In genomic region chr1:161798866-161799265, GRCm38 (mm10) we compare ENCODE assay signal across 22 mouse cellular contexts. TPM values are rescaled to one million over a fixed set of nuclear protein-coding genes. Genes with fewer than 3 reads are reported as not detected.
DNase-seq lines count a peak whose midpoint lies in the region; ATAC-seq and TF ChIP-seq lines count a peak whose summit lies in the region.
"Had no signal": no experiment of that assay in that cellular context is flagged by ENCODE, and none has a peak within 500 bp of the region (broad histone marks: within the 10 kb centered on the region; RNA-seq: fewer than 3 reads in every experiment).

No protein-coding gene starts in this region.

- no peak overlapping the region for H3K27ac ChIP-seq in CH12.LX (ENCODE audit: insufficient read depth, low read depth)
- H3K27ac ChIP-seq: embryonic facial prominence, embryonic 13.5 days; heart, embryonic 13.5 days; hindbrain, postnatal 0 days; limb, embryonic 13.5 days; liver, embryonic 14.5 days; midbrain, embryonic 15.5 days had no signal

- no peak overlapping the region for H3K9ac ChIP-seq in CH12.LX (ENCODE audit: insufficient read depth, low read depth)
- H3K9ac ChIP-seq: embryonic facial prominence, embryonic 13.5 days; heart, embryonic 13.5 days; limb, embryonic 13.5 days; liver, embryonic 14.5 days; midbrain, embryonic 15.5 days had no signal

- no peak overlapping the region for H3K4me2 ChIP-seq in CH12.LX (ENCODE audit: insufficient read depth, low read depth, poor library complexity, severe bottlenecking)
- H3K4me2 ChIP-seq: embryonic facial prominence, embryonic 13.5 days; heart, embryonic 13.5 days; limb, embryonic 13.5 days; midbrain, embryonic 15.5 days had no signal

- no peak for TF ChIP-seq CTCF in CH12.LX (conservative IDR thresholded peaks at IDR 0.05 in 1 of 2, IDR thresholded peaks at IDR 0.05 in 1 of 2; ENCODE audit: low read depth in 2 of 2, low read length in 2 of 2)

- in situ Hi-C loops in CH12.LX (cut with MboI; ENCODE audit: low pct_ligation_motif_present, low pct_unique_long_range_greater_than_20kb, low sequenced_read_pairs), result no loop called here

- ATAC-seq in granulocyte monocyte progenitor cell, adult 5-6 weeks (replicated peaks; ENCODE audit: poor library complexity, severe bottlenecking), result peak; percentile 90
- ATAC-seq in neutrophil, adult 5-6 weeks (ENCODE audit: extremely low read depth, insufficient number of reproducible peaks, low FRiP score, poor library complexity, severe bottlenecking), result peak; percentile 94
- ATAC-seq: hindbrain, postnatal 0 days; midbrain, embryonic 15.5 days had no signal

- no peak overlapping the region for H3K4me3 ChIP-seq in CH12.LX (replicated peaks in 1 of 3; ENCODE audit: low read depth in 2 of 3, low read length in 2 of 3, poor library complexity in 1 of 3)
- H3K4me3 ChIP-seq: embryonic facial prominence, embryonic 13.5 days; heart, embryonic 13.5 days; limb, embryonic 13.5 days; midbrain, embryonic 15.5 days had no signal

- no peaks in the 10 kb centered on the region for H3K36me3 ChIP-seq in CH12.LX (replicated peaks in 1 of 2; ENCODE audit: control insufficient read depth in 1 of 2, insufficient read depth in 1 of 2, low read length in 1 of 2)
- H3K36me3 ChIP-seq: embryonic facial prominence, embryonic 13.5 days; heart, embryonic 13.5 days; limb, embryonic 13.5 days; midbrain, embryonic 15.5 days had no signal

- no peak for TF ChIP-seq POLR2A in CH12.LX (IDR thresholded peaks at IDR 0.05; ENCODE audit: low read depth, low read length)

- H3K79me2 ChIP-seq in CH12.LX (replicated peaks; ENCODE audit: control insufficient read depth, extremely low read depth, insufficient read depth, poor library complexity, severe bottlenecking), result no peaks in the 10 kb centered on the region

- peak; percentile 69 for TF ChIP-seq EP300 in CH12.LX (IDR thresholded peaks at IDR 0.05; ENCODE audit: low read length)

- dilution Hi-C loops in CH12.LX (cut with MboI; ENCODE audit: extremely low pct_ligation_motif_present, extremely low pct_unique_long_range_greater_than_20kb, low sequenced_read_pairs), result no loop called here

- DNase-seq in CH12.LX (ENCODE audit: extremely low read depth) (peak; percentile 48), liver (no peak)
- peak; percentile 31 for DNase-seq in thymus, postnatal 25 days
- no peak for DNase-seq in cerebellum, postnatal 36 days
- DNase-seq in layer of hippocampus, adult 9-10 months (ENCODE audit: low spot score), result no peak
- DNase-seq: cerebellum, adult 8-10 months; kidney, adult 11 months; right cerebral cortex, postnatal 25 days had no signal

- H3K27me3 ChIP-seq in CH12.LX (replicated peaks), result no peaks in the 10 kb centered on the region
- H3K27me3 ChIP-seq: embryonic facial prominence, embryonic 13.5 days; heart, embryonic 13.5 days; limb, embryonic 13.5 days; midbrain, embryonic 15.5 days had no signal

- TF ChIP-seq RAD21 in CH12.LX (IDR thresholded peaks at IDR 0.05; ENCODE audit: low read depth, low read length), result no peak

- H3K9me3 ChIP-seq in CH12.LX (replicated peaks; ENCODE audit: low read length), result peaks cover 6% of the 10 kb centered on the region
- H3K9me3 ChIP-seq: embryonic facial prominence, embryonic 13.5 days; heart, embryonic 13.5 days; limb, embryonic 13.5 days; midbrain, embryonic 15.5 days had no signal

- H3K4me1 ChIP-seq in CH12.LX (ENCODE audit: control insufficient read depth in 1 of 2, insufficient read depth in 2 of 2), result peaks cover 13 to 48% of the 10 kb centered on the region in 2 experiments
- H3K4me1 ChIP-seq: embryonic facial prominence, embryonic 13.5 days; heart, embryonic 13.5 days; limb, embryonic 13.5 days; midbrain, embryonic 15.5 days had no signal

TF ChIP-seq in CH12.LX, 34 proteins besides CTCF, POLR2A, EP300 and RAD21:
- TF ChIP-seq ZMIZ1 (IDR thresholded peaks at IDR 0.05; ENCODE audit: low read depth, low read length) (no peak), JUND (conservative IDR thresholded peaks at IDR 0.05; ENCODE audit: low read depth, low read length) (no peak), USF2 (conservative IDR thresholded peaks at IDR 0.05; ENCODE audit: low read depth, low read length) (no peak), E2F4 (IDR thresholded peaks at IDR 0.05; ENCODE audit: insufficient replicate concordance, low read depth, low read length) (no peak), MYC (IDR thresholded peaks at IDR 0.05; ENCODE audit: low read depth, low read length) (no peak), ETS1 (conservative IDR thresholded peaks at IDR 0.05; ENCODE audit: low read depth, low read length) (0 out of 2 replicates have a peak, but pooled peaks have one; percentile 14), NELFE (IDR thresholded peaks at IDR 0.05; ENCODE audit: low read depth, low read length) (no peak), MAFK (IDR thresholded peaks at IDR 0.05; ENCODE audit: insufficient replicate concordance, low read length) (no peak), NRF1 (IDR thresholded peaks at IDR 0.05; ENCODE audit: low read depth, low read length) (no peak), IRF4 (IDR thresholded peaks at IDR 0.05; ENCODE audit: low read depth, low read length) (peak; percentile 83), HCFC1 (IDR thresholded peaks at IDR 0.05; ENCODE audit: low read depth, low read length) (no peak), TCF12 (IDR thresholded peaks at IDR 0.05; ENCODE audit: low read depth, low read length) (peak; percentile 35; the same call in 1 of the 2 replicates), JUN (IDR thresholded peaks at IDR 0.05; ENCODE audit: insufficient read depth, low read depth, low read length) (no peak), MXI1 (IDR thresholded peaks at IDR 0.05; ENCODE audit: low read depth, low read length) (no peak), RCOR1 (conservative IDR thresholded peaks at IDR 0.05; ENCODE audit: low read depth, low read length) (no peak), SIN3A (IDR thresholded peaks at IDR 0.05; ENCODE audit: low read length) (no peak), MEF2A (IDR thresholded peaks at IDR 0.05; ENCODE audit: borderline replicate concordance, low read depth, low read length) (no peak)

RNA-seq across cellular contexts. Expression of gene Fasl, which starts 10.6 kb away (rescaled TPM):
- total RNA-seq in CH12.LX (2012; rRNA removed) (0.08 TPM in 2 replicates), CH12.LX (2014; rRNA removed) (0.32 and 0.35 TPM in 2 replicates)
- not detected in 2 replicates for polyA plus RNA-seq in CH12.LX (2012; ENCODE audit: insufficient read length, low read depth)
- not detected in 2 replicates for total RNA-seq in granulocyte monocyte progenitor cell, adult 5-6 weeks (2014; fragmentation: Nextera tagmentation)
- total RNA-seq in granulocyte monocyte progenitor cell, adult 5-6 weeks (2017), result not detected in 2 replicates
- 1.5 and 4.5 TPM in 2 replicates for total RNA-seq in neutrophil, adult 5-6 weeks (2017)
- total RNA-seq: gastrocnemius, adult 18-20 months; heart, postnatal 25 days; left cerebral cortex, postnatal 14 days; MEL had no signal
- polyA plus RNA-seq: embryonic facial prominence, embryonic 13.5 days; heart, embryonic 13.5 days; kidney, embryonic 16.5 days; limb, embryonic 13.5 days; lung, embryonic 16.5 days had no signal

Comparison
In these comparisons a context has a peak if more than half of its experiments do, and no peak if none do; other contexts are left out.
1. DNase-seq: peak in CH12.LX (single experiment) and thymus, postnatal 25 days (single experiment); none in cerebellum, postnatal 36 days (0 of 2), liver (single experiment) and layer of hippocampus, adult 9-10 months (single experiment).